Mouse (Mus musculus): ENCODE measurements around the gene Gm10271.

- TF ChIP-seq CTCF (conservative IDR thresholded peaks at IDR 0.05; ENCODE audit: low read length) (no peak), POU5F1 (IDR thresholded peaks at IDR 0.05; ENCODE audit: borderline replicate concordance, low read length) (no peak)
Observed at GRCm38 (mm10) chr10:116964571-116964970, 7.8 kb downstream of the Gm10271 start.

Data from E14TG2a.4 (cell line).